Mouse (Mus musculus) brain, embryonic 14.5 days (tissue): ENCODE data around the gene Atp8b4. TPM values are rescaled to one million over a fixed set of nuclear protein-coding genes. Genes with fewer than 3 reads are reported as not detected.
"Not testable (repeated sequence)": the region's sequence is repeated elsewhere in the genome, so short reads cannot be mapped to it uniquely, and the experiment has no call there.

ENCODE experiments used
- DNase-seq: peaks from one replicate; pipeline ENCODE4 v3.0.0-alpha.2; 2011; ENCODE audit warnings: low read depth
- CTCF ChIP-seq: fragments of 200-500 bp; IDR thresholded peaks from 2 replicates; pipeline ENCODE4 v1.5.1; 2012; ENCODE audit warnings: inconsistent platforms, mild to moderate bottlenecking, moderate library complexity, borderline replicate concordance; ENCODE audit not compliant: insufficient read depth, insufficient read length; ENCODE audit errors: extremely low read depth
- POLR2A ChIP-seq: fragments of 200-500 bp; IDR thresholded peaks from 2 replicates; pipeline ENCODE4 v1.6.1; 2012; ENCODE audit warnings: mild to moderate bottlenecking, inconsistent platforms, borderline replicate concordance; ENCODE audit not compliant: poor library complexity, insufficient read depth, insufficient read length, severe bottlenecking; ENCODE audit errors: extremely low read depth
- polyA plus RNA-seq: library from polyadenylated mRNA; depleted of rRNA; stranded (reverse); fragments of >200 nt; gene quantifications from 2 replicates; pipeline ENCODE4 v1.2.3, GENCODE M21; 2012; rRNA removed

Gene Atp8b4
- polyA plus RNA-seq, result 0.05 and 0.08 TPM in 2 replicates

- no peak for DNase-seq
- TF ChIP-seq CTCF (no peak), POLR2A (no peak)
Observed at GRCm38 (mm10) chr2:126500521-126500920, at the start of gene Atp8b4. Gene Atp8b4 (minus strand): TSS chr2:126500674.

GRCm38 (mm10) chr2:126549681-126550080 is 49.2 kb upstream of the Atp8b4 start:
- TF ChIP-seq CTCF (no peak), POLR2A (no peak)
- no peak for DNase-seq

GRCm38 (mm10) chr2:126546392-126546791 is 45.9 kb upstream of the Atp8b4 start:
- TF ChIP-seq CTCF, result no peak
- no peak for TF ChIP-seq POLR2A

GRCm38 (mm10) chr2:126545297-126545696 is 44.8 kb upstream of the Atp8b4 start:
- no peak for DNase-seq
- TF ChIP-seq POLR2A, result no peak
- TF ChIP-seq CTCF, result no peak

More at GRCm38 (mm10) chr2:126546392-126546791, 45.9 kb upstream of the Atp8b4 start:
- no peak for DNase-seq

- TF ChIP-seq CTCF, result no peak
- TF ChIP-seq POLR2A, result no peak
- no peak for DNase-seq
Observed at GRCm38 (mm10) chr2:126542211-126542610, 41.7 kb upstream of the Atp8b4 start.

DNA sequence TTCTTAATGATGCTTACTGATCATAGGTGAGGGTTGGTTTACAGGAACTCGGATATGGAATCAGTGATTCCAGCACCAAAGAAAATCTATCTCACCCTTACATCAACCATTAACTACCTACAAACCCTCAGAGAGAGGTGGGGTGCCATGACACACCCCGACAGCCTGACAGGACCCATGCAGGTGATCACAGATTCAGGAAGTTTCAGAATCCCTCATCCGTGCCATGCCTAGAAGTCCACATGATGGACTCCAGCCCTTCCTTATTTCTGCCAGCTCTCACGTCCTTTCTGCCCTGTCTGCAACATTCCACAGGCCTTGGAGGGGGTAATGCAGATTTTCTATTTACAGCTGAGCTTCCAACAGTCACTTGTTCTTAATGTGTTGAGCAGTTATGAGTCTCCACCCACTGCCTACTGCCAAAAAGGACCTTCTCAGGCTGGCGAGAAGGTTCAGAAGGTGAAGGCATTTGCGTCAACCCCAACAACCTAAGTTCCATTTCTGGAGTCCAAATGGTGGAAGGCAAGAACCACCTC is 40.0 kb upstream of the Atp8b4 start:
- no peak for DNase-seq
- TF ChIP-seq CTCF, result no peak
- no peak for TF ChIP-seq POLR2A

GRCm38 (mm10) chr2:126537654-126538053 is 37.2 kb upstream of the Atp8b4 start:
- no peak for DNase-seq
- TF ChIP-seq POLR2A (no peak), CTCF (no peak)

DNA sequence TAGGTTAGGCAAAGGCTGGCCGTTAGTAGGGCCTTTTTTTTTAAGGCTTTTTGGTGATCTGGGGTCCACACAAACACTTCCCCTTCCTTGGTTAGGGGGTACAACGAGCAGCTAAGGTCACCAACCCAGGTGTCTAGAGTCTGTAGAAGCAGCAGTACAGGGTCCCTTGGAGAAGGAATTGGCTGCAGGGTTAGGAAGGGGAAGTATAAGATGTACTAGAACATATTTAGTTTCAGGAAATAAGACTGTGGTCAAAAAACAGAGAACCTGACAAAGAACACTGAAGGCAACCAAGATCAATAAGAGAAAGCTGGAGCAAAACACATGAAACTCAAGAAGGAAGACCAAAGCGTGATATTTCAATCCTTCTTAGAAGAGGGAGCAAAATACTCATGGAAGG is 30.1 kb upstream of the Atp8b4 start:
- no peak for DNase-seq
- TF ChIP-seq CTCF, result no peak
- TF ChIP-seq POLR2A, result no peak

DNA sequence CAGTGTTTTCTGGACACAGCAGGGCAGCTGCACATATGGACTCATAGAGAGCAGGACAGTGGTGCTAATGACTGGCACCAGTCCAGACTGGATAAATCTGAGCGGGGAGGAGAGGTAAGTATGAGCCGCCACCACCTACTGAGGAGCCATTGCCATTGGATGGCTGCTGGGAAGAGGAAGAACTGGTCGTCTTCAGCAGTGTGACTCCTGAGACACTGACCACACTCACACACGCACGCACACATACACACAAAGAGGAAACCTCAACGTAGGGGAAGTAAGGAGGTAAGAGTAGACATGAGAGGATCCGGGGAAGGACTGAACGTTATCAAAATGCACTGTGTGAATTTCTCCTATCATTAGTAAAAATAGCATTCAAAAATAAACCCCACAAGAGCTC is 27.0 kb upstream of the Atp8b4 start:
- TF ChIP-seq POLR2A, result no peak
- TF ChIP-seq CTCF, result no peak
- DNase-seq, result no peak

- TF ChIP-seq POLR2A (no peak), CTCF (no peak)
- no peak for DNase-seq
Observed at GRCm38 (mm10) chr2:126524271-126524670, 23.8 kb upstream of the Atp8b4 start.

DNA sequence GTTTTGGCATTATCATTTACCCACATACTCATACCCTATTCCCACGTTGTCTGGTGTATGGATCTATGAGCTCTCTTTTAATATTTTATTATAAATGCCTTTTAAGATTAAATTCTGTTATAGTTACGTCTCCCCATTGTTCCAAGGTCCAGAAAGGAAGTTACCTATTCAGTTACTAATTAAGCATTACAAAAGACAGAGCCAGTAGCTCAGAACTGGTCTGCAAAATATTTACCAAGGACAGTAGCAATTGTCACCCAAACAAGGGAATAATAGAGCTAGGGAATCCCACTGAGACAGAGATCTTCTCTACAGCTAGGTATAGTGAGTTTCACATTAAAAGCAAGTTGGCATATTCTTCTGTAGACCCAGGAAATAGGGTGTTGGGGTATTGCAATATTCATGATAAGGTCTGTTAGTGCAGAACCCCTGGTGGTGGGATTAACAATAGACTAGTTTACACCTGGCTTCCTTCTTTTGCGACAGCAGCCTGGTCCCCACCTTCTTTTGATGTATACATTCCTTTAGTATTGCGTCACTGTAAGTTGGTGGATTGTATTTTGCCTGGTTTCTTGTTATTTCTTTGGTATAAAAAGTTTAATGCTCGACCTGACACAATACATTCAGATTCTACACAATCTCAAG is 22.7 kb upstream of the Atp8b4 start:
- DNase-seq, result not testable (repeated sequence)

- peak; percentile 4 for DNase-seq
Observed at GRCm38 (mm10) chr2:126522056-126522455, 21.6 kb upstream of the Atp8b4 start.

More at GRCm38 (mm10) chr2:126522056-126522455, 21.6 kb upstream of the Atp8b4 start:
- TF ChIP-seq CTCF (no peak), POLR2A (no peak)
